Mouse (Mus musculus): ENCODE measurements at regions not wholly inside any gene's neighbourhood (a gene's known extent, or its start where the extent isn't known, plus 50 kb on each side); places are given as distances from the start of the nearest gene placed in this dataset.

DNA sequence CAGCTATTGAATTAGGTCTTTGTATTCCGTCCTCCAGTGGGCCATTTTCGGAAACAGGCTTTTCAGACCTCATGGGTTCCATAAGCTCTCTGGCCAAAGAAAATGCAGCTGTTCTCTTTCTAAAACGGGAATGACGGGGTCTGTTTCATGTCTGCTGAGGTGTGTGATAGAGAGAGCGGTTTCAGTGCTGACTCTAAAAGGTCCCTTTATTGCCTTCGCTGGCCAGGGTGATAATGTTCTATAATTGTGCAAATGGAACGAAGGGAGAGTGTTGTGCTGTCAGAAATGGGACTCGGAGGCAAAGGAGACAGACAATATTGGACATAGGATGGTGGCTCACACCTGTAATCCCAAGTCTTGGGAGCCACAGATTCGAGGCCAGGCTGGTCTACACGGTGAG lies 53.5 kb upstream of the Osbpl8 start:
- no peak for DNase-seq (ENCODE audit: low spot score in 2 of 2)

DNA sequence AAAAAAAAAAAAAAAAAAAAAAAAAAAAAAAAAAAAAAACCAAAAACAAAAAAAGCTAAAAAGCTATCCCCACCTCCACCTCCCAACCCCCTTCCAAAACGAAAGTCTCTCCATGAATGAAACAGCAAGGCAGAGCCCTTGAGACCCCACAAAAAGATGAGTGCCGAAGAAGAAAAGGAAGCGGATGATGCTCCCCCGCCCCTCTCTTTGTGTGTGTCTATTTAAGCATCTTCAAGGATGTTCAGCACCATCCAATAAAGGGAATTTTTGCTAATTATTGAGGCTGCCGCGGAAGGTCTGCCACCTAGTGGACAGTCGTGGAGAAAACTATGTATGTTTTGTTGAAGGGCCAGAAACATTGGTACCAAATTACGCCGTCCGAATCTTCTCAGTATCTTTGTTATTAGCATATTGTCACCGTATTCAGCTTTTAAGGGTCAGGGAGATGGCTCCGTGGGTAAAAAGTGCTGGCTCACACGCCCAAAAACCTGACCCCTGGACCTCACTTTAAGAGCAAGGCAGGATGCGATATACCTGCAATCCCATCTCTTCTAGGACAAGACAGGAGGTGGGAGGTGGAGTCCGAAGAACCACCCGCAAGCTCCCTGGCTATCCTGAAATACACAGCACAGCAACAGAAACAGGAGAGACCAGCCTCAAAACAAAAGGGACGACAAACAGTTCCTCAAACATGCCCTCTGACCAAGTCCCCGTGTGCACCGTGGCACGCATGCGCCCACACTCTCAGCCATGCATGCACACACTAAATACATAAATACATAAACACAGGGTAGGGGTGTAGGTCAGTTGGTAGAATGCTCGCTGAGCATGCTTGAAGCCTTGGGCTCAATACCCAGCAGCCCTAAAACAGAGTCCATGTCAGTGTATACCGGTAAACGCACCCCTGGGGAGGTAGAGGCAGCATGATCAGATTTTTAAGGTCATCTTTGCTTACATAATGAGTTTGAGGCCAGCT lies 55.6 kb upstream of the Osbpl8 start:
- DNase-seq (ENCODE audit: low spot score in 2 of 2), result peak; percentile 20 to 41

DNA sequence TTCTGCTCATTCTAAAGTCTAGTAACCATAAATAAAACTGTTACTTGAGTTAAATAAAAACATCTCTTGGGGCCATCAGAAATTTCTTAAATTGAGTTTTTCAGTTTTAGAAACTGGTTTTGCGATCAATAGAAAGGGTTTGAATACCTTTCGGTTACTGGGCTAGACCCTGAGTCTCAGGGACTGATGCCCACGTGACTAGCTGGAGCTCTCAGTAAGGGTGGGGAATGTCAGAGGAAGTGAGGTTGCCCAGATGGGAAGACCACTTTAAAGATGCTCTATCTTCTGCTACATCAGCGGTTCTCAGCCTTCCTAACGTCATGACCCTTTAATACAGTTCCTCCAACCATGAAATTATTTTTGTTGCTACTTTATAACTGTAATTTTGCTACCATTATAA lies 56.7 kb upstream of the Osbpl8 start:
- no peak for DNase-seq (ENCODE audit: low spot score in 2 of 2)

DNA sequence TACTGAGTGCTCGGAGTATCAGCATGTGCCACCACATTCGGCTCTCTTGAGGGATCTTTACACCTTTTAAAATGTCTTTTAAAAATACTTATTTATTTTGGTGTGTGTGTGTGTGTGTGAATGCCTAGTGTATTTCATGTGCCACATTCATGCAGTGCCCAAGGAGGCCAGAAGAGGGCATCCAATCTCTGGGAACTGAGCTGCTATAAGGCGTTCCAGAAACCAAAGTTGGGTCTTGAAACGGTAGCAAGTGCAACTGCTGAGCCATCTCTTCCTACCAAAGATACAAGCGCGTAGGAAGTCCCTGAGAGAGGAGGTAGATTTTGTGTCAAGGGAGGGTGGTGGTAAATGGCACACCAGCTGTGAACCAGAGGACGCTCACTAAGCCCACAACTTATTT lies 57.2 kb upstream of the Osbpl8 start:
- DNase-seq (ENCODE audit: low spot score in 2 of 2), result peak in 1 of 2 experiments; percentile 38

DNA sequence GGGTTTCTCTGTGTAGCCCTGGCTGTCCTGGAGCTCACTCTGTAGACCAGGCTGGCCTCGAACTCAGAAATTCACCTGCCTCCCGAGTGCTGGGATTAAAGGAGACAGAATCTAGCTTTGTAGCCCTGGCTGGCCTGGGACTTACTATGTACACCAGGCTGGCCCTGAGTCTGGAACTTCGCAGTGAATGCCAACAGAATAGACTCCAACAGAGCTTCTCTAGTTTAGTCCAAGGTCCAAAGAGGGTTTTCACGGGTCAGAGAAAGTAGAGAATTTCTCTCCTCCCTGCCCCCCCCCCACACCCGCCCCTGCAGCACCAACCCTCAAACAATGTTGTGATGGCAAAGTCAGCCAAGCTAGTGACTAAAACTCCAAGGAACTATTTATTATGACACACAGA lies 58.1 kb upstream of the Osbpl8 start:
- DNase-seq (ENCODE audit: low spot score in 2 of 2), result no peak

DNA sequence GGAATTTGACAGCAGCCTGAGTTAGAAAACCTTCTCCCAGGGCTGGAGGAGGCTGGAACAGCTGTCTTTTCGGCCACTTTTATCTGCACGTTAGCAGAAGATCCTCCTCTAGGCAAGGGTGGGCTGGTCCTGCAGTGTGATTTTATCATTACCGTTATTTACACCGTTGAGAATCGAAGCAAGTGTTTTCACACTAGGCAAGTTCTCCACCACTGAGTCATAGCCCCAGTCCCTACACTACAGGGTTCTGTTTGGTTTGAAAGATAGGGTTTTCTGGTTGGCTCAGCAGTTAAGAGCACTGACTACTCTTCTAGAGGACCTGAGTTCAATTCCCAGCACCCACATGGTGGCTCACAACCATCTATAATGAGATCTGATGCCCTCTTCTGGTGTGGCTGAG lies 58.9 kb upstream of the Osbpl8 start:
- DNase-seq (ENCODE audit: low spot score in 2 of 2), result no peak

DNA sequence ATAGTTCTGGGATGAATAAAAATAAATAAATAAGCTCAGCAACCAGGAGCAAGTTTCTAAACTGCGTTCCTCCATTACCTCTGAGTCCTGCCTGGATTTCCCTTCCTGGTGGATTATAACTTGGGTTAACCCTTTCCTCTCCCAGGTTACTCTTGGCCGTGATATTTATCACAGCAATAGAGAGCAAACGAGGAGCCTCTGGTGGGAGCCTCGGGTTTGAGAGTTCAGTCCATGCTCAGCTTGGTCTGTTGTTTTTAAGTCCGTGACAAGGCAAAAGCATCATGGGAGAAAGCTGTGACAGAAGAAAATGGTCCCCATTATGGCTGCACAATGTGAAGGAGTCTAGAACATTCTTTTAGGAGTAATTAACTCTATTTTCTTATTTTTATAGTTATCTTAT lies 61.0 kb upstream of the Osbpl8 start:
- no peak for DNase-seq (ENCODE audit: low spot score in 2 of 2)

DNA sequence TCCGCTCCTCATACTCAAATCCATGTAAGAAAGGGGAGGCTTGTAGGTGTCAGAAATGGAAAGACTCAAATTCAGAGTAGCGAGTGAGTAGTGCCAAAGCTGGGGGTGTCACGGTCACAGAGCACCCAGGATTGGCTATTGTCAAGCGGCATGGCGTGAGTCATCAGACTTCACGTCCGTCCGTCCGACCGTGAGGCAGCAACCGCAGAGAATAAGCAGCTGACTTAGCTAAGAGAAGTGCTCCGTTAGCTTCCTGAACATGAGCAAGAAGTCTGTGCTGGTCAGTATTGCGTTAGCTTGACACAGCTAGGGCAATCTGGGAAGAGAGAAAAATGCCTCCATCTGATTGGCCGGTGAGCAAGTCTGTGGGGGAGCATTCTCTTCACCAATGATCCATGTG lies 61.5 kb upstream of the Osbpl8 start:
- DNase-seq (ENCODE audit: low spot score in 2 of 2), result peak; percentile 56 to 69

DNA sequence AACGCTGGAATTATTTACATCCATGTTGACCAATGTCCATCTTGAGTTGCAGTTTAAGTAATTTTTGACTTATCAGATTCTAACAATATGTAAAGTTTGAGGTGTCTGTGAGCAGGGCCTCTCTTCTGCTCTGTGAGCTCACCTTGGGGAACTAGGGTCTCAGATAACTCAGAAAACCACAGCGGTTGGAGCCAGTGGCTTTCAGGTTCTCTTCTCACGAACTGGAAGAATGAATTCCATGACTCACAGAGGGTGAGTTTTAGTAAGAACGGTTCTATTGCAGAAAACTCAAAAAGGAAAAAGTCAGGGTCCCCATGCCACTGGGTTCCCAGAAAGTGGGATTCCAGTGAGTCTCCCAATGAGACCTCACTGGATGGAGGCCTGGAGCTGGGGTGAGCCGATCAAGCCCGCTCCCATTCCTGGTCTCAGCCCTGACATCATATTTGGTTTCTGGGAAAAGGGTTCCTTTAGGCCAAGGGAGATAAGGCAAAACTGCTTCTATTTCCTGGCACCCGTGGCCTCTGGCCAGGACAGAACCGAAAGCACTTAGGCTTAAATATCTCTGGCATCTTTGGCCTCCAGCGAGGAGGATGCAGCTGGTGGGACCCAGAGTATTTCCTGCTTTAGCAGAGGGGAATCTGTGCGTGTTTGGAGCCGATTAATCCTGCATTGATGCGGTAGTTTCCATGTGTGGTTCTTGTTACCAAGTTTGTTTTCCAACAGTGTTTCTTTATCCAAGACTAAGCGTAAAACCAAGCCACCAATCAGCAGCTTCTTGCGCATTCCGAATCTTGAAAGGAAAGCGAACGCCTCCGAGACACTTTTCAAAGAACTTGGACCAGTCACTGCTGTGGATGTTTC lies 62.4 kb upstream of the Osbpl8 start:
- DNase-seq (ENCODE audit: low spot score in 2 of 2), result peak; percentile 84 to 87

DNA sequence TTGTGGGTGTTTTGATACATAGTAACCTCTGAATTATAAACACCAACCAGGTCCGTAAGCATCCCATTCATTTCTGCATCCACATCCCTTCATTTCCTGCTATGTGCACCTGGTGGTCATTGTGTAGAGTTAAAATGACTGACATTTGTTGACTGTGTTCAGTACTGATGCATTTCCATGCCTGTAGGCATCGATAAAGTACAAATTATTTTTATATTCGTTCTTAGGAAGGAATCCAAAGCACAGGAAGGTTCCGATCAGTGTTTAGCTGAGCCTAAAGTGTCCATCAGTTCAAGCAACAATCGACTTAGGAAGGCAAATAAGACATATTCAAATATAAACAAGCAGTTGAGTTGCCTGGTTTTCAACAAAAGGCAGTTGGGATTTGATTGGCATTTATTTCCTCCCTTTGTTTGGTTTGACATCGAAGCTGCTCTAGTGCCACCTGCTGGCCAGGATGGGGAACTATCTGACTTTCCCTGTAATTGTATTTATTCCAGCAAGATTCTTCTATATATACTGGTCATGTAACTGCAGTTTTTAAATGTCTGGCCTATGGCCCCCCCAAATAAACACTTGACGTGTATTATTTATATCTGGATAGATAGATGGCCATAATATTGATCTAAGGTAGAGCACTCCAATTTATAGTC lies 64.6 kb upstream of the Osbpl8 start:
- DNase-seq (ENCODE audit: low spot score in 2 of 2), result peak; percentile 42 to 70

DNA sequence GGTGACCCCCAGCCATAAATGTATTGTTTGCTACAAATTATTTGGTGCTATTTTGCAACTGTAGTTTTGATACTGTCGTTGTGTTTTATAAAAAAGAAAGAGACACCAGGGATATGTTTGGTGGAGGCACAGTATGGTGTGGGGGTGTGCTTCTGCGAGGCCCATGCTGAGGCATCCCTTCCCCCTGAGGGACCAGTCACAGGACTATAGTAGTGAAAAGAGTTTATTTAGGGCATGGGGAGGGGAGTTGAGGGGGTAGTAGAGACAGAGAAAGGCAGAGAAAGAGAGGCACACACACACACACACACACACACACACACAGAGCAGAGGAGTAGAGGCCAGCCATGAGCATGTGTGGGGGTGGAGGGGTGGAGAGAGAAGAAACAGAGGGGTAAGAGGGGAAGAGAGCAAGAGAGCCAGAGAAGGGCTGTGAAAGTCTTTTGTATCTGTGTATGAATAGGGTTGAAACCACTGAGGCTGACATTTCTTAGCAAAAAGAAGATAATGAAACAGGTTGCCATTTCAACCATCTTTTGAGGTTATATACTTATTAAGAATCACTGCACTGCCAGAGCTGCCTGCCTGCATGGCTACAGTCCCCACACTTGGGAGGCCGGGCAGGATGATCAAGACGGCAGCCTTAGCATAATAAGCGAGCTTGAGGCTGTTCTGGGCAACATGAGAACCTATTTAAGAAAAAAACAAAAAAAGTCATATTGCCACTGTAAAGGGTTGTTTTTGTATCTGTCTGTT lies 65.3 kb upstream of the Osbpl8 start:
- DNase-seq (ENCODE audit: low spot score in 2 of 2), result no peak

DNA sequence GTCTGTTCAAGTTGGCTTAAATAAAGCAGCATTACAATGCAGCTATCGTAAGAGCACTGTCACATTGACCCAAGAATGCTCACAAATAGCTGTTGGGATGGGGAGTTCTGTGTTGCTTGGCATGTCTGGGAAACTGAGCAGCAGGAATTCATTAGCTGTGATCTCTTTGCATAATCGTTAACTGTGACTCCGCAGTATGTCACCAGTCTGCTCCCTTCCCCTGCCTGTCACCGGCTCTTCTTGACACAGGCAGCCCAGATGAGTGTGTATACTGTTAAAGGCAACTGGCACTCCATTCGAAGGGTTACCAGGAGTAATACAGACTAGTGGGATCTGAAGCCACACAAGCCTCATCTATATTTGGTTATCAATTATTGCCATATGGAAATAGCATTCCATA lies 67.3 kb upstream of the Osbpl8 start:
- no peak for DNase-seq (ENCODE audit: low spot score in 2 of 2)

DNA sequence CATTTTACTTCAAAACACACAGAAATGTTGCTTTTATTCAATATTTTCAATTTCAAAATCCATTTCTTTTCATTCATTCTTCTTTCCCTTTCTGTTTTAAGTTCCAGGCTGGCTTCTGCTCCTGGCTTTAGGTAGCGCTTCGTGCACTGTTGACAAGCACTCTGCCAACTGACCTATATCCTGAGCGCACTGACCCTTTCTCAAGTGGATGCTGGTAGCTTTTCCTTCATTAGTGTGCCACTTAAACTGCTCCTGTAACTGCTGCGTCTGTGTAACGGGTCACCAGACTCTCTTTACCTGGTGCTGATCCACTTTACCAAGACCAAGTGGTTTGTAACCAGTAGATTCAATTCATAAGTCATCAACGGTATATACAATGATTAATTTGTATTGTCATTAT lies 67.7 kb upstream of the Osbpl8 start:
- DNase-seq (ENCODE audit: low spot score in 2 of 2), result no peak

DNA sequence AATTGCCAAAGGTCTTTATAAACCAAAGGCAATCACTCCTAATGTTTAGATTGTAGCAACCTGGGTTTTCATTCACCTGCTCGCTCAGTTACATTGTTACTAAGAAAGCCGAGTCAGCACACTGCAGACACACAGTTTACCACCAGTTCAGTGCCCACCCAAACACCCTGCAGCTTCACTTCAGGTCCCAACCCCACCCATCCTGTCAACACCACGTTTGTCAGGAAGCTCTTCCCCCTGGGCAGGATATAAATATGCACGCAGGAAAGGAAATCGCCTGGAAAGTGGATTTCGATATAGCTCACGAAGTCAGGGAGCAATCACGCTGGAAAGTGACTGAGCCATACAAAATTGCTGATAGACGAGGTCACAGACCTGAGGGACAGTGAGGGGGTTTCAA lies 70.1 kb upstream of the Osbpl8 start:
- DNase-seq (ENCODE audit: low spot score in 2 of 2), result peak; percentile 23 to 57

DNA sequence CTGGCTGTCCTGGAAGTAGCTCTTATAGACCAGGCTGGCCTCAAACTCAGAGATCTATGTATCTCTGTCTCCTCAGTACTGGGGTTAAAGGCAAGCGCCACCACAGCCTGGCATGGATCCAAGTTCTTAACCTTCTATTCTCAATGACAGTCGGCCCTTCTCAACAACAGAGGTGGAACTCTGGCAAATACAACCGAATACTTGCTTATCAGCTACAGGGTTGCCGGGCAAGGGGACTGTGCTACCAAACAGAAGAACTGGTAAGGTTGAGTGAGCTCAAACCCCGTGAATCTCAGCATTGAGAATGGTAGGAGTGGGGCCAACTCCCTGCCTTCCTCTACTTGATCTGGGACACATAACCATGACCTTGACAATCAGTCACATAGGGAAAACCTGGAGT lies 75.2 kb upstream of the Osbpl8 start:
- DNase-seq (ENCODE audit: low spot score in 2 of 2), result no peak

DNA sequence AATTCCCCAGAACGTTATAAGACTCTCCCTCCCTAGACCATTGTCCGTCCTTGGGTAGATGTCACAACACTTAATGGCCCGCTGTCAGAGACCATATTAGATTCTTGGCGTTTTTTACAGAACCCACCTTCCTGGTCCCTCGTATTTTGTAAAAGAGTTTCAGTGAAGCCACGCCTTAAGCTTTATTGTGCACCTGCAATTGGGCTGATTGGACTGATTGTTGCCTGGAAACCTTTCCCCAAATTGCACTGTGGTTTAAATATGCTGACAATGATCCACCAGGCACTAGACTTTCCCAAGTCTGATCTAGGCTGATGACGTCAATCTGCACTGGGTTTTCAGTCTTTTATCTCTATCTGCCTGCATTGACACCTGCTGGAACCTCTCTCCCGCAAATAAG lies 75.6 kb upstream of the Zdhhc17 start:
- no peak for DNase-seq (ENCODE audit: low spot score in 2 of 2)

DNA sequence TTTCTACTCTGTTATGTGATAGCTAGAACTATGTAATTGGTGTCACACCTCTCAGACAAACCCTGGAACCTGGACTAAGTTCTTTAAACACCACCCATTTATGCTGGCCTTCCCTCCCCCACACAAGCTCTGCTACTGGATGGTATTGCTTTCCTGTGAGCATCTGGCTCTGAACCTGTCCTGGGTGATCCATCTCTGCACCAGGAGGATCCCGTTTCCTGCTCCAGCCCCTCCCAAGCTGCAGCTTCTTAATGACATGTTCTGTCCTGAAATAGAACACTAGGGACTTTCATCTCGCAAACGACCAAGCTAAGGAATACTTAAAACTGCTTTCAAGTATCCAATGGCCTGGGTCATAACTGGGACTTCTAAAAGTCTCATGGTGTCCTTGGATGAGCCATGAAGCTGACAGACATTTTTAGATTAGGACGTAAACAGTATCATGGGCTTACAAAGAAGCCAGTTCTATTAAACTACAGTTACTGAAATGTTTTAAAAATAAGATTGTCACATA lies 74.4 kb upstream of the Zdhhc17 start:
- DNase-seq (ENCODE audit: low spot score in 2 of 2), result no peak

DNA sequence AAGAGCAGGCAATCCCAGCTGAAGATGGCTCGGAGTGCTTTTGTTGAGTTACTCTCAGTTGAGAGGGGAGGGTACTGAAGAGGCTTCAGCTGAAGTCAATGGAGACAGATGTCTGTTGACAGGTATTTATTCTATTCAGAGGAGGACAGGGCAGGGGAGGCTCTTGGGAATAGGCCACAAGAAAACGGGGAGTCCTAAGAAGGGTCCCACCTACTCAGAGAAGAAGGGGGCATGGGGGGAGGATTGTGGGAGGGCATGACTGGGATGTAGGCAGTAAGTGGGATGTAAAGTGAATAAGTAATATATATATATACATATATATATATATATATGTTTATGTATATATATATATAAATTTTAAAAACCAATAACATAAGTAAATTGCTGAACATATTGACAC lies 73.9 kb upstream of the Zdhhc17 start:
- DNase-seq (ENCODE audit: low spot score in 2 of 2), result no peak

DNA sequence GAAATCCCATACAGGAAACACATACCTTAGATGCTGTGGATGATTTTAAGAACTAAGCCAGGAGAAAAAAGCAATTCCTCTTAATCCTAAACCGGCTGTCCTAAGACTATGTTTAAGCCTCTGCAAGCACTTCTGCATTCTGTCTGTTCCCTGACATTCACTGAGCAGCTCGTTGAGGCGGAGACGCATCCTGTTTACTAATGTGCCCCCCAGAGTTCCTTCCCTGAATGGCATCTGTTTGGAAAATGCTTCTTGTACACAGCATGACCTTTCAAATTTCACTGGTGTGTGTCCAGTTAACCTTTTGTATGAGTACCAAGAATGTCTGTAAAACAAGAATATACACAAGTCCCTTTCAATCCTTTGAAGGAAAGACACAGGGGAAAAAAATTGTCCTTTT lies 73.4 kb upstream of the Zdhhc17 start:
- DNase-seq (ENCODE audit: low spot score in 2 of 2), result no peak

DNA sequence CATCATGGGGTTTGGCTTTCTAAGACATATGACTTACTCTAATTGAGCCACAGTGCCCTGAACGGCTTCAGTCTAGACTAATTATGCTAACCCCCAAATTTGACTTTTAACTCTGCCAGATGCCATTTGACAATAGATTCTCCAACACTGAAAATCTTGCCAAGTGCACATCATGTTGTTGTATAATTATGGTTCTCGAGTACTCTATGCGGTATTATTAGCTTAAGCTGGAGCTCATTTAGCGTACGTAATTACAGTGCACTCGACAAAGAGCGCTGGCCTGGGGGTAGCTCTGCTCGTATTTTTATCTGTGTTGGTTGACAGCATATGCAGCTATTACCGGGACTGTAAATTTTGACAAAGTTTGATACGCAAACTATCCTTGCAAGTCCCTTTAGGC lies 70.4 kb upstream of the Zdhhc17 start:
- no peak for DNase-seq (ENCODE audit: low spot score in 2 of 2)

DNA sequence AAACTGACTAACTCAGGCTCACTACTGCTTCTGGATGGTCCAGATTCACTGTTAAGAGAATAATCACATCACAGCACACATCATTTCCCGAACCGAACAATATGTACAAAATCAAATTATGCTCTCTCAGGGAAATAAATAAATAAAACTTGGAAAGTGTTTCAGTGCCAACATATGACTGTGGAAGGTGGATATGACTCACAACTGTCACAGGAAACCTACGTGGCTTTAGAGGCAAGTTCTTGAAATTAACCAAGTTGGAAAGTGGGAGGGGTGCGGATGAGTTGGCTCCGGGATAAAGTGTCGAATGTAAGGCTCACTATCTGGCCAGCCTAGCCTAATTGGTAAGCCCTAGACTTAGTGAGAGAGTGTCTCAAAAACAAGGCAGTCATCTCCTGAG lies 69.1 kb upstream of the Zdhhc17 start:
- DNase-seq (ENCODE audit: low spot score in 2 of 2), result no peak
